Mouse (Mus musculus) heart, embryonic 11.5 days (tissue): Measurements from ENCODE around the gene Gm45799. TPM values are rescaled to one million over a fixed set of nuclear protein-coding genes. Genes with fewer than 3 reads are reported as not detected.

Experiments used
- ATAC-seq: fragments of 200-750 bp; cut with Nextera tagmentation; replicated peaks from 2 replicates; pipeline ENCODE4 v1.8.0; 2017; ENCODE audit warnings: moderate library complexity; ENCODE audit not compliant: insufficient number of reproducible peaks, low FRiP score, low TSS enrichment
- H3K27ac ChIP-seq: fragments of 300-500 bp; sonication (generic); 2 replicates; pipeline ENCODE4 v1.5.1; 2014; ENCODE audit warnings: mild to moderate bottlenecking, low read depth, low read length
- H3K27me3 ChIP-seq: fragments of 300-500 bp; sonication (generic); 2 replicates; pipeline ENCODE4 v1.6.1; 2014; ENCODE audit warnings: mild to moderate bottlenecking, low read length, mixed read lengths; ENCODE audit not compliant: control insufficient read depth, insufficient read depth
- H3K36me3 ChIP-seq: fragments of 300-500 bp; sonication (generic); 2 replicates; pipeline ENCODE4 v1.6.1; 2014; ENCODE audit warnings: mild to moderate bottlenecking, low read length, moderate library complexity, mixed read lengths; ENCODE audit not compliant: control insufficient read depth, insufficient read depth
- H3K4me1 ChIP-seq: fragments of 300-500 bp; sonication (generic); 2 replicates; pipeline ENCODE4 v1.6.1; 2014; ENCODE audit warnings: low read length; ENCODE audit not compliant: control insufficient read depth, insufficient read depth
- H3K4me2 ChIP-seq: fragments of 300-500 bp; sonication (generic); 2 replicates; pipeline ENCODE4 v1.6.1; 2014; ENCODE audit warnings: mild to moderate bottlenecking, moderate library complexity
- H3K4me3 ChIP-seq: fragments of 300-500 bp; sonication (generic); 2 replicates; pipeline ENCODE4 v1.5.1; 2014; ENCODE audit warnings: low read depth, low read length
- H3K9ac ChIP-seq: fragments of 300-500 bp; sonication (generic); 2 replicates; pipeline ENCODE4 v1.6.1; 2014; ENCODE audit warnings: mild to moderate bottlenecking, low read depth, low read length, moderate library complexity
- H3K9me3 ChIP-seq: fragments of 300-500 bp; sonication (generic); replicated peaks from 2 replicates; pipeline ENCODE4 v1.6.1; 2016; ENCODE audit warnings: low read length; ENCODE audit not compliant: control insufficient read depth
- WGBS: fragments of 180-500 bp; shearing (Covaris S2); extraction: QIAGEN DNeasy Blood & Tissue Kit; methylation state at CpG from one replicate; pipeline ENCODE4 v1.1.7; 2014; ENCODE audit not compliant: insufficient replicate concordance; 5-methylcytosine and 5-hydroxymethylcytosine counted together
- polyA plus RNA-seq: library from polyadenylated mRNA; unstranded; fragments of >200 nt; fragmentation: Nextera tagmentation; extraction: Ambion mirVana; gene quantifications from 2 replicates; pipeline ENCODE4 v1.2.1, GENCODE M21; 2014

The Gm45799 gene
- polyA plus RNA-seq, 1 experiment from 2014 or later: 30.2 TPM

GRCm38 (mm10) chr7:105726980-105727325, 86.6 kb downstream of the Gm45799 start:
- H3K9ac ChIP-seq: no peak overlapping the region
- no peak overlapping the region for H3K27ac ChIP-seq
- H3K4me2 ChIP-seq: no peak overlapping the region
- H3K36me3 ChIP-seq: peaks cover 9% of the 10 kb centered on the region; the same call in 1 of the 2 replicates
- WGBS: 88% methylated on average over 4 of the region's 4 CpGs
- no peak; the same call in 1 of the 2 replicates for ATAC-seq
- H3K4me3 ChIP-seq: no peak overlapping the region
- no peaks in the 10 kb centered on the region for H3K9me3 ChIP-seq
- H3K4me1 ChIP-seq: no peaks in the 10 kb centered on the region
- no peaks in the 10 kb centered on the region for H3K27me3 ChIP-seq

- no peak for ATAC-seq
- Histone ChIP-seq H3K27me3 (no peaks in the 10 kb centered on the region), H3K4me2 (no peak overlapping the region), H3K36me3 (peaks cover 21% of the 10 kb centered on the region), H3K4me1 (no peaks in the 10 kb centered on the region), H3K9ac (no peak overlapping the region), H3K4me3 (no peak overlapping the region), H3K9me3 (no peaks in the 10 kb centered on the region), H3K27ac (no peak overlapping the region)
- WGBS: 86% methylated on average over 6 of the region's 6 CpGs
Measured at GRCm38 (mm10) chr7:105728701-105729428, 88.5 kb downstream of the Gm45799 start.

- H3K27ac ChIP-seq: no peak overlapping the region
- no peaks in the 10 kb centered on the region for H3K27me3 ChIP-seq
- H3K4me1 ChIP-seq: peaks cover 15% of the 10 kb centered on the region
- H3K4me2 ChIP-seq: no peak overlapping the region
- H3K4me3 ChIP-seq: no peak overlapping the region
- H3K9me3 ChIP-seq: no peaks in the 10 kb centered on the region
- ATAC-seq: no peak
- H3K9ac ChIP-seq: no peak overlapping the region
- peaks cover 27% of the 10 kb centered on the region for H3K36me3 ChIP-seq
- WGBS: 89% methylated on average over 11 of the region's 11 CpGs
Measured at GRCm38 (mm10) chr7:105733836-105734235, 93.5 kb downstream of the Gm45799 start.

Other genes with a start within 250 kb of the Gm45799 start
- gene Fam160a2, start 240.5 kb upstream of the Gm45799 start, polyA plus RNA-seq: 29.7 and 30.6 TPM in 2 replicates
- not detected in 2 replicates for gene Cnga4, start 236.0 kb upstream of the Gm45799 start, polyA plus RNA-seq
- 0.16 TPM in 1 of 2 replicates, not detected in the other for gene Cckbr, start 214.8 kb upstream of the Gm45799 start, polyA plus RNA-seq
- 71.2 and 74.7 TPM in 2 replicates for gene Cavin3, start 158.3 kb upstream of the Gm45799 start, polyA plus RNA-seq
- 53.8 and 62.2 TPM in 2 replicates for gene Smpd1, start 86.2 kb upstream of the Gm45799 start, polyA plus RNA-seq
- 43.5 and 49.7 TPM in 2 replicates for gene Apbb1, start 58.9 kb upstream of the Gm45799 start, polyA plus RNA-seq
- 0.76 and 1.4 TPM in 2 replicates for gene Hpx, start 40.4 kb upstream of the Gm45799 start, polyA plus RNA-seq
- 20.2 and 23.7 TPM in 2 replicates for gene Trim3, start 7.0 kb upstream of the Gm45799 start, polyA plus RNA-seq
- gene Timm10b, start 496 bp upstream of the Gm45799 start, polyA plus RNA-seq: 151 and 160 TPM in 2 replicates
- 48.5 and 57.3 TPM in 2 replicates for gene Arfip2, start 136 bp upstream of the Gm45799 start, polyA plus RNA-seq
- gene Dnhd1, start 10.3 kb downstream of the Gm45799 start, polyA plus RNA-seq: 0.87 and 1.1 TPM in 2 replicates
- gene Ilk, start 96.0 kb downstream of the Gm45799 start, polyA plus RNA-seq: 411 and 451 TPM in 2 replicates
- 29.2 and 32.0 TPM in 2 replicates for gene Rrp8, start 96.8 kb downstream of the Gm45799 start, polyA plus RNA-seq
- gene Taf10, start 103.8 kb downstream of the Gm45799 start, polyA plus RNA-seq: 152 and 161 TPM in 2 replicates
- 85.8 and 95.7 TPM in 2 replicates for gene Tpp1, start 111.7 kb downstream of the Gm45799 start, polyA plus RNA-seq
- 7.6 TPM in 2 replicates for gene Dchs1, start 147.1 kb downstream of the Gm45799 start, polyA plus RNA-seq
- 266 and 273 TPM in 2 replicates for gene Mrpl17, start 170.5 kb downstream of the Gm45799 start, polyA plus RNA-seq